Mouse (Mus musculus) myocyte (in vitro differentiated cells): ENCODE measurements at regions not wholly inside any gene's neighbourhood (a gene's known extent, or its start where the extent isn't known, plus 50 kb on each side); places are given as distances from the start of the nearest gene placed in this dataset.

ENCODE experiments used
- CEBPB ChIP-seq: IDR thresholded peaks from 2 replicates; pipeline ENCODE4 v1.6.1; 2011; ENCODE audit warnings: mild to moderate bottlenecking, moderate library complexity; ENCODE audit not compliant: poor library complexity, insufficient read depth, severe bottlenecking
- E2F4 ChIP-seq: IDR thresholded peaks from one replicate; pipeline ENCODE4 v1.6.1; 2011; ENCODE audit warnings: mild to moderate bottlenecking, control low read depth, moderate library complexity; ENCODE audit not compliant: insufficient read depth
- MAX ChIP-seq: IDR thresholded peaks from one replicate; pipeline ENCODE4 v1.6.1; 2011; ENCODE audit warnings: low read depth, mild to moderate bottlenecking, control low read depth
- MYOD1 ChIP-seq, 3 experiments: IDR thresholded peaks; one replicate each; pipeline ENCODE4 v1.6.1; 2011; ENCODE audit warnings: control low read depth in 2 of 3, low read depth in 2 of 3, mild to moderate bottlenecking in 2 of 3, moderate library complexity in 1 of 3; ENCODE audit not compliant: insufficient read length in 2 of 3, control insufficient read depth in 1 of 3
- MYOG ChIP-seq, 3 experiments: IDR thresholded peaks; one replicate each; pipeline ENCODE4 v1.6.1; 2011; ENCODE audit warnings: control low read depth in 2 of 3, low read depth in 2 of 3, mild to moderate bottlenecking in 2 of 3; ENCODE audit not compliant: insufficient read length in 2 of 3, control insufficient read depth in 1 of 3, insufficient read depth in 1 of 3
- POLR2A ChIP-seq: IDR thresholded peaks from one replicate; pipeline ENCODE4 v1.6.1; 2011; ENCODE audit warnings: low read depth, mild to moderate bottlenecking, control low read depth, moderate library complexity; ENCODE audit not compliant: insufficient read length
- POLR2AphosphoS2 ChIP-seq: IDR thresholded peaks from one replicate; pipeline ENCODE4 v1.6.1; 2011; ENCODE audit warnings: low read depth, control low read depth; ENCODE audit not compliant: insufficient read length
- REST ChIP-seq: IDR thresholded peaks from one replicate; pipeline ENCODE4 v1.6.1; 2011; ENCODE audit warnings: mild to moderate bottlenecking, control low read depth, moderate library complexity; ENCODE audit not compliant: insufficient read depth, insufficient read length
- SRF ChIP-seq: IDR thresholded peaks from one replicate; pipeline ENCODE4 v1.6.1; 2011; ENCODE audit warnings: low read depth; ENCODE audit not compliant: control insufficient read depth, insufficient read length
- TCF12 ChIP-seq: IDR thresholded peaks from one replicate; pipeline ENCODE4 v1.6.1; 2011; ENCODE audit warnings: mild to moderate bottlenecking, control low read depth; ENCODE audit not compliant: poor library complexity, insufficient read depth, severe bottlenecking
- TCF3 ChIP-seq: IDR thresholded peaks from one replicate; pipeline ENCODE4 v1.6.1; 2011; ENCODE audit warnings: low read depth, control low read depth; ENCODE audit not compliant: insufficient read length
- USF1 ChIP-seq: IDR thresholded peaks from one replicate; pipeline ENCODE4 v1.6.1; 2011; ENCODE audit warnings: low read depth, mild to moderate bottlenecking, control low read depth, moderate library complexity

DNA sequence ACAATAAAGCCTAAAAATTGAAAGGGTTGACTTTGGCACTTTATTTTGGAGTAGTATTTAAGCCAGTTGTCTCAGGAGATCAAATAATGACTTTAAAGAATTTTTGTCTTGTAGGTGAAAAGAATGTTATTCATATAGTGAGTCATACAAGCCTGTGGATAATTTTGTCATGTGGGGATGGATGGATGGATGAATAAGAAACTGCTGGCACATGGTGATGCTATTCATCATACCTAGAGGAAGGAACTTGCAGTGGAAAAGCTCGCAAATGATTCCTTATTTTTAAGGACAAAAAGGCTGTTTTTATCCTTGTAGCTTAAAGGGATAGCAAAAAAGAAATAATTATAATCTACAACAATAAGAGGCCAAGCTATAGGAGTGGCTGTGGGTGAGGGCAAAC is 655.4 kb upstream of the Auts2 start:
- TF ChIP-seq MYOG (IDR thresholded peaks at IDR 0.05; ENCODE audit: control insufficient read depth in 1 of 3, insufficient read depth in 1 of 3, insufficient read length in 2 of 3, low read depth in 2 of 3) = no peak
- no peak for TF ChIP-seq E2F4
- TF ChIP-seq POLR2A = no peak
- no peak for TF ChIP-seq REST
- TF ChIP-seq MYOD1 (IDR thresholded peaks at IDR 0.05; ENCODE audit: control insufficient read depth in 1 of 3, insufficient read length in 2 of 3, low read depth in 2 of 3) = no peak
- no peak for TF ChIP-seq CEBPB
- no peak for TF ChIP-seq USF1
- no peak for TF ChIP-seq MAX
- no peak for TF ChIP-seq POLR2AphosphoS2
- no peak for TF ChIP-seq TCF12
- TF ChIP-seq SRF = no peak
- no peak for TF ChIP-seq TCF3
